Mouse (Mus musculus): ENCODE data around the gene Rc3h2.

- TF ChIP-seq EP300 (IDR thresholded peaks at IDR 0.05; ENCODE audit: low read depth) (no peak), CTCF (IDR thresholded peaks at IDR 0.05; ENCODE audit: low read depth) (no peak)
Observed at GRCm38 (mm10) chr2:37351671-37352070, 71.0 kb downstream of the Rc3h2 start.

Data from liver, embryonic 14.5 days (tissue).